Mouse (Mus musculus): Measurements from ENCODE around the gene Sntg2. TPM values are rescaled to one million over a fixed set of nuclear protein-coding genes. Genes with fewer than 3 reads are reported as not detected.

Sntg2 gene
- total RNA-seq, 2 experiments from 2014 or later = not detected

DNA sequence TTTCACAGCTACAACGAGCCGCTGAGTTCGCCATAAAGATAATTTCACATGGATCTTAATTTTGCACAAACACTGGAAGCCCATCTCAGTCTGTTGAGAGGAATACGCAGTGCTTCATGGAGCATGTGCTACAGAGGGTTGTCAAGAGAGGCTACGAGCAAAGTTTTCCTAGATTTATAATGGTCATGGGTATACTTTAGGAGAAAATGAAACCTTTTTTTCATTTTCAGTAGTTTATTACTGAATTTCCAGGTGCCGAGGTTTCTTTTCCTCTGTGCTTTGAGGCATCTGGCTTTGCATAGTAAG is 243.8 kb downstream of the Sntg2 start:
- ATAC-seq (replicated peaks; ENCODE audit: low FRiP score, poor library complexity, severe bottlenecking) = no peak

DNA sequence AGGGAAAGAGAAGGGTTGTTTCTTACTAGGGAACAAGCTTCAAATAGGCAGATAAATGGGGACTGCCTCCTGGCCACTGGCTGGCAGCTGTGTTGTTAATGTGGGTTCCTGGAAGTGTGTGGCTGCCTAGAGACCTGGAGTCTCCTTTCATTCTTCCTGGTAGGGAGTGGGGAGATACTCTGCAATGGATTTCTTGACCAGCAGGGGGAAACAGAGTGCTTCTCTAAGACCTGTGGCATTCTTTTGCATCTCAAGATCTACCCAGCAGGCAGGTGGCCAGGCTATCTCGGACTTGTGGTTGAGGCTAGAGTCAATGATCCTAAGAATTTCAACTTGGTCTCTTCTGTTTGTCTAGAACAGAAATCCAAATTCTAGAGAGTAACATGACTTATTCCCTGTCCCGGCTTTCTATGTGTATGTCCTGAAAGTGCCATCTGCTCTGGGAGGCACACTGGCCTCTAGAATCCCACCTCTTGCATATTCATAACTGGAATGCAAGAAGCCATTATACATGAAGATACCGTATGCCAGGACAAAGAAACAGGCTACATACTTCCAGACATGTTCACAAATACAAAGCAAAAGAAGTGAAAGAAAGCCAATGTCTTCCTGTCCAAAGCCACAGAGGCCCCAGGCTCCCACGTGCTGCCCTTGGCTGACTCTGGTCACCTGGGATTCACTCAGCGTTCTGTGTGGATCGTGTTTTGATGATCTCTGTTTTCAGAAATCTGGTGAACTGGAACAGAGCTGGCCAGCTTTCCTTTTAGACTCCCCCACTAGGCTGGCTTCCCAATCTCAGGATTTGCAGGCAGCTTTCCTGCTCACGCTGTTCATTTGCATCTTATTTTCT is 244.4 kb downstream of the Sntg2 start:
- no peak for ATAC-seq (replicated peaks; ENCODE audit: low FRiP score, poor library complexity, severe bottlenecking)

Other genes starting within 250 kb of the Sntg2 start
- gene Tpo, start 240.8 kb downstream of the Sntg2 start, total RNA-seq (2015; ENCODE audit: low replicate concordance) = not detected in 2 replicates
- not detected in 2 replicates for gene Tpo, start 240.8 kb downstream of the Sntg2 start, total RNA-seq (2017; ENCODE audit: low replicate concordance)
- gene Tmem18, start 211.1 kb upstream of the Sntg2 start, total RNA-seq (2015; ENCODE audit: low replicate concordance) = 5.9 and 9.0 TPM in 2 replicates
- gene Tmem18, start 211.1 kb upstream of the Sntg2 start, total RNA-seq (2017; ENCODE audit: low replicate concordance) = 18.2 and 25.3 TPM in 2 replicates